Mouse (Mus musculus): ENCODE data around the gene Vegfa.

Vegfa gene

DNA sequence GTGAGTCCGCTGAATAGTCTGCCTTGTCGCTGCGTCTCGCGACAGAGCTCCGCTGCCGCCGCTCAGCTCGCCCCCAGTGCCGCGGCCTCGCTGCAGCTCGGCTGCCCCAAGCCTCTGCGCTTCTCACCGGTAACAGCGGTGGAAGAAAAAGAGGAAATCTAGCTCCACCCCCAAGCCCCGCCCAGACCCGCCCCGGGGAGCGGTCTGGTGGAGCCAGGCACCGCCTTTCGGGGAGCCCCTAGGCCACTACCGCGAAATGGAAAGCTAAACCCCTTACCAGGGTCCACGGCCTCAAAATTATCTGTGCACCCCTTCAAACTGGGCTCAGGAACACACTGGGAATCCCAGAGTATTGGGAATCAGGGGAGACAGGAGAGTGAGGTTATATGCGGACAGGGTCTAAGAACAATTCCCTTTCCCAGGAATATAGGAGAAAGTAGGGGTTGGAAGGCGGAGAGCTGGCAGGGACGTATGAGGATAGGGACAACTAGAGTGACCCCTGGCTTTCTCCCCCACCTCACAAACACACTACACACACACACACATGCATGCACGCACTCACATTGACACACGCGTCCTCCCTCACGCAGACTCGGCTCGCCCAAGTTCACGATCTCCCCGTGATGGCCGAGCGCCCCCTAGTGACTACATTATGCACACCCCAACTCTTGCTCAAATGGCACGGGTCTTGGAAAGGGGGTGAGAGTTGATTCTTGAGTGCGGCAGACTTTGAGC lies at the start of gene Vegfa:
Gene Vegfa (minus strand): TSS at position 113 of the 735 bp plus-strand sequence.
- CTCF ChIA-PET: interaction anchor here (0.5 to 2.9 kb wide), 5 partner anchors 64 to 582 kb away, joined by 3 to 27 read pairs (median 5); partner anchors contain the start of gene 1600014C23Rik

DNA sequence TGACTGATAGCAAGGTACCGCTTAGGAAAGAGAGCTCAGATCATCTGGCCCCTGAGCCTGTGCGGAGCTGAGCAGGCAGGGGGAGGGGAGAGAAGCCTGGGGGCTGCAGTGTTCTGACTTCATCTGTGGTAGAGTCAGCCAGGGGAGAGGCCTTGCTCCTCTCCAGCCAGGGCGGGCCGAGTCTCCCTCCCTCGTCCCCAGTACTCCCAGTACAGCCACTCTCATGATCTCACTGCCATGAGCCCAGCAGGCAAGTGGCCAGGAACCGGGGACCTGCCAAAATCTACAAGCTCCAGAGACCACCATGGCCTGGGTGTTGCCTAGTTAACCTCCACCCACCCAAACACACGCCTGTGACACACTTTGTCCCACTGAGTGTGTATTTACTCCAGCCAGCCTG lies 49.5 kb upstream of the Vegfa start:
- CTCF ChIA-PET: no interaction called here

DNA sequence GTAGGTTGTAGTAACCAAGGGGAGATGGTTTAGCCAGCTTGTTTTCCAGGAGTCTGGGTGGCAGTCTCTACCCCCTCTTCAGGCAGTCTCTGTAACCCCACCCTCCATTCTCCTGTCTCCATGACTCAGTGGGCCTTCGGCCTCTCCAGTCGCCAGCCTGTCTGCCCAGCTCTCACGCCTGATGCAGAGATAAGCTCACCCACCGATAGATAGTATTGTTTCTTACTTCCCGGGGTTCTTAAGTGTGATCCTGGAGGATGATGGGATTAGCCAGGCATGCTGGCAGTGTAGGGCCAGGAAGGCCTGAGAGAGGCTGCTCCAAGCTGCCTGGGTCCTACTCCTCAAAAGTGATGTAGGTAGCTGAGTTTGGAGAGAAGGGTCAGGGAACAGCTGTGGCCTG lies 48.9 kb upstream of the Vegfa start:
- CTCF ChIA-PET: no interaction called here

DNA sequence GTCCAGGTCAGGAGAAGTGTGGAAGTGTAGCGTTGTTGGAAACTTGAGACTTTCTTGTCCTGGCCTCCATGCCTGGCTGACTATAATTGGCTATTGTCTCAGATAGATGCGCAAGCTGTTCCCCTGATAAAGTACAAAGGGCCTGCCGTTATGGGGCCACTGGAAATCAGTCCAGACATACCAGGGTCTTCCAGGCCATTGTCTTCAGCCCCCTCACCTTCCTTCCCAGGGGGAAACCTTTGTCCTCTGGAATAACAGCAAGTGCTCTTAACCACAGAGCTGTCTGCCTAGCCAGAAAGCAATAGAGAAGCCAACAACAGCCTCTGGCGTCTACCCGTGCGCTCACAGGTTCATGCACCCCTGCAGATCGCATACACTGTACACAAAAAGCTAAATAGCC lies 48.2 kb upstream of the Vegfa start:
- CTCF ChIA-PET: no interaction called here

DNA sequence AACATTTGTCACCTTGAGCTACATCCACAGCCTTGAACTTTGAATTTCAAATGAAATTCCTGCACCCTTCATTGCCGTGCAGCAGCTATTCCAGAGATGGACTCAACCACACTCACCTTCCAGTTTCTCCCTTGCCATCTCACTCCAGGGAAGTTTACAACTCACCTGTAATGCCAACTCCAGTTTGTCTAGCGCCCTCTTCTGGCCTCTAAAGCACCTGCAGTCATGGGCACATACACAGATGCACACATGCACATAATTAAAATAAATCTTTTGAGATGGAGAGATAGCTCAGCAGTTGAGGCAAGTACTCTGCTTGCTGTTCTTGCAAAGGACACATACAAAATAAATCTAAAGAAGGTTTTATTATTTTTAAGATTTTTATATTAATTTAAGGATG lies 46.9 kb upstream of the Vegfa start:
- CTCF ChIA-PET: no interaction called here

DNA sequence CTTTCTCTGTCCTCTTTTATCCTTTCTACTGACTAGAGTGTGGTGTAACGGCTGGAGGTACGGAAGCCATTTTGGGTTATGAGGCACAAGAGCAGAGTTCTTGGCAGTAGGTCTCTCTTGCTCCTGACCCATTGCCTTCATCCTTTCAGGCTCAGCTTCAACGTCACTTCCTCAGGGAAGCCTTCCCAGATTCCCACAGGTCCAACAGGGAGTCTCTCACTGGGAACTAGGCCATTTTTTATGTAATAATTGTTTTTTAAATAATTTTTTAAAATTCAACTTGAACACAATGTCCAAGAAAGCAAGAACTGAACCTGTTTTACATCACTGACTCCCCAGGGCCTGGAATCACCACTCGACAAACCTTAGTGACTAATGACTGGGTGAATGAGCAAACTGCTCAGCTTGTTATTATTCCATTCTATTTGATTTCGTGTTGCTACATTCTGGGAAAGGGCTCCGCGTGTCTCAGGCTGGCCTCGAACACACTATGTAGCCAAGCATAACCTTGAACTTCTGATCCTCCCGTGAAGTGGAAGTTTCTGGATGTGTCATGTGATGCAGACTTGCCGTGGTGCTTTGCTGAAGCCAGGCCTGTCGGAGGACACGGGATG lies 45.9 kb upstream of the Vegfa start:
- CTCF ChIA-PET: no interaction called here

DNA sequence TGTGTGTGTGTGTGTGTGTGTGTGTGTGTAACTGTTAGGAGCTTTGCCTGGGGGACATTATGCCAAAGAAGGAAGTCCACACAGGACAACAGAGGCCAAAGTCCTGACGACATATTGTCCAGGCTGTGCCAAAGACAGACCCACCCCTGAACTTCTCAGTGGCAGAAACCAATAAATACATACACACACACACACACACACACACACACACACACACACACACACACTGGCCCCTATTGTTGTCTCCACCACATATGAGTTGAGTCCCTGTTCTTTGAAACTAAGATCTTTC lies 44.0 kb upstream of the Vegfa start:
- CTCF ChIA-PET: no interaction called here

DNA sequence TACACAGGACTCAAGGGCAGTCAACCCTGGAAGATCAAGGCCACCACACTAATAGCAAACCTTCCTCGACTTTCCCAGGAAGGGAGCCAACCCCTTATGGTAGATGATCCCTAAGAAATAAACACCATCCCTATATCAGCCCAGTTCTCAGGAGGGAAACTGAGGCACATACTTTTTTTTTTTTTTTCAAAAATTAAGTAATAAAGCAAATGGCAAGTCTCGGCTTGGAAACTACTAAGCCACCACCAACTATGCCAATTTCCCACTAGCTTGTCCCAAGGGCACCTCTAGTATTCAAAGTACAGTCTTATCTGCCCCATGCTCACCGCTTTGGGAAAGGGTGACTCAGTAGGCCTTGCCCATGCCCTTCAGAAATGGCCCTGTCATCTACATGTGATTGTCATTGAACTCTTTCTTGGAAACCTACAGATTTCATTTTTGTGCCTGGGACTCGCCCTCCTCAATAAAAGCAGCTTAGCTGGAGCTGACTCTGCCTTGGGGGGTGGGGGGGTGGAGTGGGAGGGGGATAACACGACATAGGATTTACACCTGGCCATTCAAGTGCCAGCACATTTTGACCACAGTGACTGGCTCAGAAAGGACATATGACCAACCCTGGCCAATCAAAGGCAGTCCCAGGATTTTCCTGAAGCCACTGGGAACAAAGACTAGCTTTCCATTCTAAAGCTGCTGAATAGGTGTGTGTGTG lies 43.5 kb upstream of the Vegfa start:
- CTCF ChIA-PET: no interaction called here

DNA sequence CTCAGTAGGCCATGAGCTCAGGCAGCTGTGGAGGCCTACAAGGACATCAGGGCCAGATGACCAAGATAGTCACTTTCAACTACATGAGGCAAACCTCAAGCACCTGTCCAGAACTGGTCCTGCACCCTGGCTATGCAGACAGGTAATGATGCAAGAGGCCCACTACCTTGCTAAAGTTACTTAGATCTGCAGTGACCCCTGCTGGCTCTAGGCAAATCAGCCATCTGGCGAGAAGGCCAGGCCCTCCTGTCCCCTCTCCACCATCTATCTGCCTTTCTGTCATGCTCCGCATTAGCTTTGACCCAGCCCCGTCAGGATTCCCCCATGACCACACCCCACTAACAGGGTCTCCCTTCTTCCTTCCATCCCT lies 42.9 kb upstream of the Vegfa start:
- CTCF ChIA-PET: interaction anchor here (0.6 to 0.9 kb wide), 3 partner anchors 37 to 349 kb away, joined by 3 to 4 read pairs (median 3); no protein-coding TSS in a partner anchor

DNA sequence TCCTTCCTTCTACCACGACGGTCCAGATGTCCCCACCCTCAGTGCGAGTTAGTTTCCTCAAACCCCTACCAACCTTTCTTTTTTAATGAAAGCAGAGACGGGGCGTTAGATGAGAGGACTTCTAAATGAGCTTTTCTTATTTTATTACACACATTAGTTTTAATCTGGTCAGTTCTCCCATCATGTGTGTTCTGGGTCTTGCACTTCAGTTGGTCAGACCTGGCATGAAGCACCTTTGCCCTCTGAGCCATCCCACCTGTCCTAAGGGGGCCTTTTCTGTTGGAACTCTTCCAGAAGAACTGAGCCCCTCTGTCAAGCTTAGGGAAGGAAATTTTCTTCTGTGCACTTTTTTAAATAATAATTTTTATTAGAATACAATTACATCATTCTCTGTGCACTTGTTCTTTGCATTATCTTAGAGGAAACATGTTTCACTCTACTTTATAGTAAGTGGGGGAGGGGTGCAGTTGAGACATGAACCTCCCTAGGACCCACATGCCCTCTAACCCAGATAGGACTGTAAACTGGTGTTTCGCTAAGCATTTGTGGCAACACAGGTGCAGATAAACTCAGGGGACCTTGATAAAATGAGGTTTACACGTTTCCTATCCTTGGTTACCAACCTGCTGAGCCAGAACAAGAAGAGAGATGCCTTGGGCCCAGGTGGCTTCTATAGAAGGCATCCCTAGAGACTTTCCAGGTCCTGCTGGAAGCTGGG lies 42.4 kb upstream of the Vegfa start:
- CTCF ChIA-PET: interaction anchor here (0.6 to 1.1 kb wide), 4 partner anchors 36 to 348 kb away, joined by 3 to 5 read pairs (median 4); no protein-coding TSS in a partner anchor

DNA sequence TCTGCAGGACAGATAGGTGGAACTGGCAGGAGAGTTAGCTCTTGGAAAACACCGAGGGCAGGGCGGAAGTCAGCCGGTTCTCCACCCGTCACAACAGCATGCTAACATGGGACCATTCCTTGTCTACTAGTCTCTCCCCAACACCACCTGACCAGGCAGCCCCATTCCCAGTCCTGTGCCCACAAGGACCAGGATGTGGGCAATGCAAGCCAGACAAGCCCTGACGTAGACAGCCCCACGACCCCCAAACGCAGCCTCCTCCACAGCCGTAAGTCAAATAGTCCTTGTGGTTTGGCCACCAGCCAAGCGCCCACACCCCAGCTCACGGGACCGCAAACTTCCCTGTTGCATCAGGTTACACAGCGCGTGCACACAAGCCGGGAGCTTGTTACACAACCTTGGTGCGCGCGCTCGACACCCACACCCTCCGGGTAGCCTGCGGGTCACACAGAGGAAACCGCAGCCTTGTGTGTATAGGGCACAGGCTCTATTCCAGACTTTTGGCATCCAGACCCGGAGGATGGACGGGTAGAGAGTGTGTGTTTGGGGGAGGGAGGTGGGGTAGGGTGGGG lies 41.6 kb upstream of the Vegfa start:
- CTCF ChIA-PET: interaction anchor here (1.1 kb wide), 1 partner anchor 339 kb away, joined by 5 read pairs; no protein-coding TSS in a partner anchor

DNA sequence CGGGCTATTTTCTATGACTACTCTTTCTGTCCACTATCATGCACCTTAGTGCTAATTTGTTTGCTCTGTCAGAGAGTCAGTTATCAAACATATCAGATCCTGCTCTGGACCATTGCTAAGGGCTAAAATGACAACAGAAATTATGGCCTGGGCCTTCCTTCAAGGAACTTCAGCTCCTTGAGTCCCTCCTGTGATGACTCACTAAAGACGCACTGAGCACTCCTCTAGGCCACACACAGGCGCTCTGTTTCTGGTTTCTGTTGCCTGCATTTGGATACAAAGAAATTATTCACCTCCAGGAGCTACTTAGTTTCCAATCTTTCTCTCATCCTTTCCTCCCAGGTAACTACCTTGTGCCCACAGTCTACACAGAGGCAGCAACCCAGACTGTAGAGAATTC lies 39.4 kb upstream of the Vegfa start:
- CTCF ChIA-PET: no interaction called here

DNA sequence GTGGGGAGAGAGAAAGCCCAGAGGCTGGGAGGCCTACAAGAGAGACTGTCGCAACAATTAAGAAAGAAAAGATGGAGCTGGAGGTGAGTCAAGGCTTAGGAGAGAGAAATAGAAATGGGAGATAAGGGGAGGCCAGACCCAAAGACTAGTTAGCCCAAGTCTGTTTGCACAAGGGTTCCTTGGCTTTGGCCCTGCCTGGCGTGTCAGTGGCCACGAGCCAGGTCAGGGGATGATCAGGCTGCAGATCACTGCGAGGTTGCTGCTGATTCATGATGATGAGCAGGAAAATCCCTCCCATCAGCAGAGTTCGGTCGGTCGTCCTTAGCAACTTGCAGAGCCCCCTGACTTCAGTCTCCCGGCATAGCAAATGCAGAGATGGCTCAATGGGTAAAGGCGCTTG lies 37.9 kb upstream of the Vegfa start:
- CTCF ChIA-PET: no interaction called here

DNA sequence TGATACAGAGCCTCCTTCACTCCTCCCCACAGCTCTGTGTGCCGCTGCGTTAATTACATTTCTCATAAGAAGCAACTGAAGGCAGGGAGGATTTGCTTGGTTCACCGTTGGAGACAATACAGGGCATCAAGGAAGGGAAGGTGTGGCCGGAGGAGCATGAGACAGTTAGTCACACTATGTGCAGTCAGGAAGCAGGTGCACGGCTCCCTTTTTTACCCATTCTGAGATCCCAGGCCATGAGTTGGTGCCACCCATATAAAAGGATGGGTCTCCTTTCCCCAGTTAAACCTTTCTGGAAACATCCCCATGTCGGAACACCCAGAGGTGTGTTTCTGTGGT lies 31.8 kb upstream of the Vegfa start:
- CTCF ChIA-PET: no interaction called here

DNA sequence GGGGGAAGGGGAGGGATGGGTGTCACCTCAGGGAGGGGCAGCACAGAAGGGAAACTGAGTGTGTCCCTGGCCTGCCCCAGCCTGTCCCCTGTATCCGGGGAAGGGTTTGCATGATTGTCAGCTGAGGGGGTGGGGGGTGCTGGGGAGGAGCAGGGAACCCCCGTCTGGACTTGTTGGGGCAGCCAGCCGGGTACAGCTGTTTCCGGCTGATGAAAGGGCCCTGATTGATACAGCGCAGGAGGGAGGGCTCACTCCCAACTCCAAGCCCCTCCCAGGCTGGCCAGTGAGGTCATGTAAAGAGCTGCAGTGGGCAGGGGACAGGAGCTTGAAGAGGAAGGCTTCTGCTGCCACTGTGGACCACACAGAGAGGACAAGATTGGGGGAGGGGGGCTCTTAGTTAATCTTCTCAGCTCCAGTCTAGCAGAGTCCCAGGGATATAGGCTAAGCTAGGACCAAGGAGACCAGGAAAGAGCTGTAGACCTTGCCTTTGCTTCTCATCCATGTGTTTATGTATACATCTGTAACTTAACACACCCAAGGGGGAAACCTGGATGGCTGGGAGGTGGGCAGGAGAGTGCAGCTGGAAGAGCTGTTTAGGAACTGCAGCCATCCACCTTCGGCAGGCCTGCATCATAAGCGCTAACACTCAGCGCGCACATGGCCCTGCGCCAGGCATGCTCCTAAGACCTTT lies 31.3 kb upstream of the Vegfa start:
- CTCF ChIA-PET: no interaction called here

DNA sequence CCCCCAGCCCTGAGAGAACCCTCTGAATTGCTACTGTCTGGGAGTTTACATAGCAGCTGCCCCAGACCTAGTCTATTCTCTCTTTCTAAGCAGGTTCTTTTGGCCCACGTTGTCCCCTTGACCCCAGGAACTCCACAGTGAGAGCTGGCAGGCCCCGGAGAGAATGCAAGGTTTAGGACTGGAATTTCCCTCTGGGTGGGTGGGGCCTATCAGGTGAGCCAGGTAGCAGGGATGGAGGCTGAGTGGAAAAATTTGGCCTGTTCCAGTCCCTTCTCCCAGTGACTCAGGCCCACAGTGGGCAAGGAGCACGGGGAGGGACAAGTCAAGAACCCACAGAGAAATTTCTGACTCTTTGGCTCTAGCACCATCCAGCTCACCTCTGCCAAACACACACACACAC lies 28.1 kb upstream of the Vegfa start:
- CTCF ChIA-PET: no interaction called here

DNA sequence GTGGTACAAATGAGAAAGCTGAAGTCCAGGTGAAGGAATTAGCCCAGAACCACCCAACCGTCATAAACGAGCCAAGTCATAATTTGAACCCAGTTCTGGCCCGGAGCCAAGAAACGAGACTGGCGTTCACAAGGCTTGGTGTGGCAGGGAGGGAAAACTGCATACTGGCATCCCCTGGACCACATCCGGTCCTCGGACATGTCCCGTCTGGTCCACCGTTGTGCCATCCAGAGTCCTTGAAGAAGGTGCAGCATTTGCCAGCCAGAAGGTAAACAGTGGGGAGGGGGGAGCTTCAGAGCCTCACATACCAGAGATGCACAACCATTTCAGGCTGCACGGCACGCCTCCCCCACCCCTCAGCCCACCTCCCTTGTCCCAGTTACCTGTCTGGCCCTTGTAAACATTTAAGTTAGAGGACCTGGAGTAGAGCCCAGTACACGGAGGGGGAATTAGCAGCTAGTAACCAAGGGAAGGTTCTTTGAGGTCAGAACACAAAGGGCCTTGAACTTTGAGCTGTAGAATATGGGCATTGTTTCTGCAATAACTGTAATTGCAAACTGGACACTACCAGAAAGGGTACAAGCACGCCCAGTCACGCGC lies 27.2 kb upstream of the Vegfa start:
- CTCF ChIA-PET: no interaction called here

DNA sequence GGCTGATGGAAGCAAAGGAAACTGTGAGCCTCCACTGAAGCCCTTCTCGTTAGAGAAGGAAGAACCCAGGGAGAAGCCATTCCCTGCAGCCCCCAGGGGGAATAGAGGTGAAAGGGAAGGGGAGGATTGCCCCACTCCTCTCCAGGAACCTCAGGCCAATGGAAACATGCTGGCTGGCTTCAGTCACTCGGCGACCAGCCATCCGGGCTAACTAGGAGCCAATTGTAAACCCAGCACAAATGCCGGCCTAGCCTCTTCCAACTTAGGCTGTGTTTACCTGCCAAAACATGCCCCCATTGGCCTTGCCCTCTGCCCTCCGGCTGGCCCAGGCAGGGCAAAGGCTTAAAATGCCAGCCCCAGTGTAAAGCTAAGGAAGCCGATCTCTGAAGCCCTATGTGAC lies 24.1 kb upstream of the Vegfa start:
- CTCF ChIA-PET: interaction anchor here (0.7 kb wide), 1 partner anchor 42 kb away, joined by 3 read pairs; no protein-coding TSS in a partner anchor

DNA sequence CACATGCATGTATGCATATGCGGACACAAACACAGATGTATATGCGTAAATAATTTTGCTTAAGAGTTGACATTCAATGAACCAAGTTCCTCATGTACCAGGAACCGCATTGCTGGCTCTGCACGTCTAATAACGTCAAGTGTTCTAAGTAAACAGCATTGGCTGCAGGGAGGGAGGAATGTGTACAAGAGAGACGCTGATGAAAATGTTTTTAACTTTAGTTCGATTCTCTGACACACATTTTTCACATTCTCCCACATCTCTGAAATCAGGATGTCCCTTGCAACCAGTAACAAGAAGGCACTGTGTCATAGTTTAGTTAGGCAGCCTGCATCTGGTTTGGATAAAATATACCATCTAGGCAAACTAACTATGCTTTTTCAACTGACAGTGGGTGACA lies 23.6 kb upstream of the Vegfa start:
- CTCF ChIA-PET: no interaction called here

DNA sequence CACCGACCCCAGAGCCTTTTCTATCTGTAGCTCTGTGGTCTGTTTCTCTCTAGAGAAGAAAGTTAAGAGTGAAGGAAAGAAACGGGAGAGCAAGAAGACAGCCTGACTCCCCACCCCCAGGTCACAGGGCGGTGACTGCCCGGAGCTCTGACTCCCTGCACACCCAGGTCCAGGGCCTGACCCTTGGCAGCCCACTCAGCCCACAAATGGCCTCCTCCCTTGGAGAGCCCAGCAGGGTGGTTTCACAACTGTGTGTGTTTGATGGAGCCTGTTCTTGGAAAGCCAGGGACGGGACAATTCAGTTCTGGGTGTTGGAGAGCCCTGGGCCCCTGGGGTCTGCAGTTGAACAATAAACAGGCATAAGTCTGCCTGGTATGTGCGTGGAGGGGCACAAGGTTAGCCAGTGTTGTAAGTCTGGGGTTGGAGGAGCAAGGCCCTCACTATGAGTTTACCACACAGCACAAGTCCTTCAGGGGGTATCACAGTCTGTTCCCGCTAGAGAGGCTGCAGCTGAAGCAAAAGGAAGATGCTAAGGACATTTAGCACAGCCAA lies 21.2 kb upstream of the Vegfa start:
- CTCF ChIA-PET: no interaction called here

DNA sequence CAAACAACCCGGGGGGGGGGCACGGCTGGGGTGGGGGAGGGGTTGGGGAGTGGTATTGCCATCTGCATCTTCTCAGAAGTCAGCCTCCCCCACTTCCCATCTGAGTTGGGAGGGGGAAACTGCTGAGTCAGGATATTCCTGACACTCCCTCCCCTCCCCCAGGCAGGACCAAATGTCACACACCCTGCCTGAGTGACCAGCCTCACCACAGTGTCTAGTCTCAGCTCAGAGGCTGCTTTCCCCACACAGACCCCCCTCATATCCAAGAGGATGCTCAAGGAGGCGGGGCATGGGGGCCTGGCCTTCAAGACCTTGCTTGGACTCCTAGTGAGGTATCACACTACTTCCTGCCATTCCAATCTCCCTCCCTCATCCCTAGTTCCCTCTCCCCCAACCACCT lies 20.0 kb upstream of the Vegfa start:
- CTCF ChIA-PET: interaction anchor here (0.6 kb wide), 1 partner anchor 214 kb away, joined by 3 read pairs; no protein-coding TSS in a partner anchor

Data from spleen, embryonic (tissue).